Mouse (Mus musculus) lung, adult 2 months (tissue): ENCODE measurements at regions not wholly inside any gene's neighbourhood (a gene's known extent, or its start where the extent isn't known, plus 50 kb on each side); places are given as distances from the start of the nearest gene placed in this dataset.

Experiments used
- CTCF ChIP-seq: fragments of 200-500 bp; IDR thresholded peaks from 2 replicates; pipeline ENCODE4 v1.5.1; 2011; ENCODE audit warnings: mild to moderate bottlenecking, low read length, control low read depth; ENCODE audit not compliant: insufficient read depth
- POLR2A ChIP-seq: fragments of 200-500 bp; IDR thresholded peaks from 2 replicates; pipeline ENCODE4 v1.6.1; 2011; ENCODE audit warnings: low read depth, mild to moderate bottlenecking, control low read depth, low read length, borderline replicate concordance; ENCODE audit errors: extremely low read depth

- TF ChIP-seq POLR2A (no peak), CTCF (no peak)
Measured at GRCm38 (mm10) chr6:127391258-127392011, 55.2 kb upstream of the Parp11 start.
